Mouse (Mus musculus) left cerebral cortex, postnatal 25 days (tissue): ENCODE measurements around the gene Nt5e. TPM values are rescaled to one million over a fixed set of nuclear protein-coding genes. Genes with fewer than 3 reads are reported as not detected.

Experiments used
- DNase-seq, 2 experiments: peaks; one replicate each; pipeline ENCODE4 v3.0.0; 2022; ENCODE audit warnings: low spot score in 2 of 2, mixed read lengths in 1 of 2
- intact Hi-C: fragments of 180-260 bp; cut with DNase I; formaldehyde crosslinking; loops from one replicate; pipeline ENCODE4 v1.15.1; 2025
- total RNA-seq, 2 experiments: library from RNA; stranded (reverse); gene quantifications; 2 replicates each; pipeline ENCODE4 v1.2.3; 2021

Nt5e gene
- total RNA-seq, 2 experiments from 2014 or later, result 2.7 to 4.6 TPM

- DNase-seq, result no peak
- intact Hi-C loops, result no loop called here
Observed at GRCm38 (mm10) chr9:88342241-88342640, 15.2 kb downstream of the Nt5e start.

- DNase-seq, result peak; percentile 37 to 55
- intact Hi-C loops, result no loop called here
Observed at GRCm38 (mm10) chr9:88342701-88343100, 15.7 kb downstream of the Nt5e start.

- intact Hi-C loops, result no loop called here
- no peak for DNase-seq
Observed at GRCm38 (mm10) chr9:88344424-88344823, 17.4 kb downstream of the Nt5e start.

- DNase-seq, result no peak
- intact Hi-C loops, result no loop called here
Observed at GRCm38 (mm10) chr9:88346857-88347256, 19.9 kb downstream of the Nt5e start.

- DNase-seq, result no peak
- intact Hi-C loops, result no loop called here
Observed at GRCm38 (mm10) chr9:88348623-88349022, 21.6 kb downstream of the Nt5e start.

GRCm38 (mm10) chr9:88350317-88350716 is 23.3 kb downstream of the Nt5e start:
- intact Hi-C loops, result no loop called here
- no peak for DNase-seq

- DNase-seq, result no peak
- intact Hi-C loops, result no loop called here
Observed at GRCm38 (mm10) chr9:88351163-88351562, 24.2 kb downstream of the Nt5e start.

GRCm38 (mm10) chr9:88352741-88353140 is 25.7 kb downstream of the Nt5e start:
- intact Hi-C loops, result no loop called here
- no peak for DNase-seq

GRCm38 (mm10) chr9:88353459-88353858 is 26.5 kb downstream of the Nt5e start:
- DNase-seq, result no peak
- intact Hi-C loops, result no loop called here

- intact Hi-C loops, result no loop called here
- DNase-seq, result no peak
Observed at GRCm38 (mm10) chr9:88357173-88357572, 30.2 kb downstream of the Nt5e start.

- intact Hi-C loops, result no loop called here
- DNase-seq, result no peak
Observed at GRCm38 (mm10) chr9:88359140-88359539, 32.1 kb downstream of the Nt5e start.

- no peak for DNase-seq
- intact Hi-C loops, result loop anchor here (5.0 kb wide), 1 partner anchor 34 kb away; the partner anchor contains the start of gene Nt5e
Observed at GRCm38 (mm10) chr9:88361211-88361909, 34.4 kb downstream of the Nt5e start.

- DNase-seq, result no peak
- intact Hi-C loops, result loop anchor here (1.0 to 5.0 kb wide), 2 partner anchors 35 to 121 kb away; partner anchors contain the start of gene Nt5e
Observed at GRCm38 (mm10) chr9:88362055-88362850, 35.3 kb downstream of the Nt5e start.

GRCm38 (mm10) chr9:88363102-88363501 is 36.1 kb downstream of the Nt5e start:
- no peak for DNase-seq
- intact Hi-C loops, result loop anchor here (5.0 kb wide), 1 partner anchor 36 kb away; the partner anchor contains the start of gene Nt5e

- intact Hi-C loops, result no loop called here
Observed at GRCm38 (mm10) chr9:88366308-88366707, 39.3 kb downstream of the Nt5e start.

GRCm38 (mm10) chr9:88366819-88367218 is 39.8 kb downstream of the Nt5e start:
- intact Hi-C loops, result no loop called here
- no peak for DNase-seq

More at GRCm38 (mm10) chr9:88366308-88366707, 39.3 kb downstream of the Nt5e start:
- DNase-seq, result no peak

- intact Hi-C loops, result no loop called here
- DNase-seq, result no peak
Observed at GRCm38 (mm10) chr9:88367322-88367721, 40.3 kb downstream of the Nt5e start.

- DNase-seq, result no peak
- intact Hi-C loops, result no loop called here
Observed at GRCm38 (mm10) chr9:88367751-88368150, 40.8 kb downstream of the Nt5e start.

GRCm38 (mm10) chr9:88368476-88368875 is 41.5 kb downstream of the Nt5e start:
- intact Hi-C loops, result no loop called here
- no peak for DNase-seq

GRCm38 (mm10) chr9:88369666-88370065 is 42.7 kb downstream of the Nt5e start:
- no peak for DNase-seq
- intact Hi-C loops, result no loop called here

- intact Hi-C loops, result no loop called here
- DNase-seq, result no peak
Observed at GRCm38 (mm10) chr9:88371201-88371600, 44.2 kb downstream of the Nt5e start.
